Mouse (Mus musculus) c-Kit-positive CD71-negative TER-119-negative erythroid progenitor cells, embryonic 14.5 days (primary cell): ENCODE results near the gene Ksr1.

Source experiments
- DNase-seq: peaks from one replicate; pipeline ENCODE4 v3.0.0-alpha.2; 2013; ENCODE audit warnings: low read depth

Gene Ksr1

DNA sequence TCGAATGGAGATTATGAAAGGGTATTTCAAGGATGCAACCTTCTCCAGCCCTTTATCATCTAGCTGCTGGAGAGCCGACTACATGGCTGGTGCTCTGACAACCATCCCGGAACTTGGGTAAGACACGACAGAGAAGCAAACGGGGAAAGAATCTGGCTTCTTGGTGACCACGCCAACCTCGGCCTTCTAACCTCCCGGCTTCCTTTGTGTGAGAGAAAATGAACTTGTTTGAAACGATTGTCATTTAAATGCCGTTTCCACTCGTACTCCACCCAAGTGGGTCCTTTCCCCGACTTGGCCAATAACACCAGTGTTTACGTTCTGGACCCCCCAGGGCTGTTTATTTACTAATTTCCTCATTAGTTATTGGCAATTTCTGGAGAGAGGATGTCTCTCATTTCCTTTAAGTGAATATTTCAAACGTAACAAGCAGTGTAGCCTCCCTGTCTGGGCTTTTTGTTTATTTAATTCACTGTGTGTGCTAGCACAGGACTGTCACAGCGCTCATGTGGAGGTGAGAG, 52.8 kb downstream of the Ksr1 start:
- no peak for DNase-seq

DNA sequence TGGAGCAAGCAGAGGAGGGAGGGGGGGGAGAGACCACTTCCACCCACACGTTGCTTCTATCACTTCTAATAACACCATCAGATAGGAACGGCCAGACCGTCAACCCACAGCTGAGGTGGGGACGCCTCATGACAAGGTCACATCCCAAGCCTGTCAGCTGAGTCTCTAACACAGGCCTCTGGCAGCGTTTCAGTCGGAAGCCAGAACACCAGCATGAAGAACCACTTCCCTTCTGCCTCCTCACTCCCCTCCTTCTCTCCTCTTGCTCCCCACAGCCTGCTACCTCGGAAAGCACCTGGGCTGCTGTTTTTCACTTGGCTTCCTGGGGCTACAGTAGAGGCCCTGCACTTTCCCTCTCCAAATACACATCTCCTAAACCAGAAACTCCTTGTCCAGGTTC, 53.4 kb downstream of the Ksr1 start:
- DNase-seq: no peak

DNA sequence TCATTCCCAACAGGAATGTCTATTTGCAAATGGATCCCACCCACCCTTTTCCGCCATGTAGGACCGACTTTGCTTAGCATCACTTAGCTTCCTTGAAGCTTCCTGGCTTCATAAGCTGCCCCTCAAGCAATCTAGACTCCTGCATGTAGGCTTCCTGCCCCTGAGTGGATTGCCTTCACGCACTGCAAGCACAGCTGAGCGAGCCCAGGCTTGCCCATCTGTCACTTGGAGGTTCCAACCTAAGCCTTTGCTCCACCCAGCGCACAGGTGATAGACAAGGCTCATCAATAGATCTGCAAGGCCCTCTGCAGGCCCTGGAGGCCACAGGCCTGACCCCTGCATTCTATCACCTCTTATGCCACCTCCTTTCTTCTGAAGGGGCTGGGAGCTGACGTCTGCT, 54.0 kb downstream of the Ksr1 start:
- no peak for DNase-seq

DNA sequence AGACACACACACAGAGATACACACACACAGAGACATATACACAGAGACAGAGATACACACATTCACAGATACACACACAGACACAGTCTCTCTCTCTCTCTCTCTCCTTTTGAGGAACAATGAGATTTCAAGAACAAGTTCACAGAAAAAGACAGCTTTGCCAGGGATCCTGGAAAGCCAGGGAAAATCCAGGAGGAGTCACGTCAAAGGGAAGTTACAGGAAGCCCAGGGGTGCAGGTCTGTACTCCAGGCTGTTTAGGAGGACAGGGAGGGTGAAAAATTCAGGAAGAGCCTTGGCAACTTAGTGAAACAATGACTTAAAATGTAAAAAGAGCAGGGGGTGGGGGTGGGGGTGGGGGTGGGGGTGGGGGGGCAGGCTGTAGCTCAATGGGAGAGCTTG, 56.5 kb downstream of the Ksr1 start:
- DNase-seq: no peak

DNA sequence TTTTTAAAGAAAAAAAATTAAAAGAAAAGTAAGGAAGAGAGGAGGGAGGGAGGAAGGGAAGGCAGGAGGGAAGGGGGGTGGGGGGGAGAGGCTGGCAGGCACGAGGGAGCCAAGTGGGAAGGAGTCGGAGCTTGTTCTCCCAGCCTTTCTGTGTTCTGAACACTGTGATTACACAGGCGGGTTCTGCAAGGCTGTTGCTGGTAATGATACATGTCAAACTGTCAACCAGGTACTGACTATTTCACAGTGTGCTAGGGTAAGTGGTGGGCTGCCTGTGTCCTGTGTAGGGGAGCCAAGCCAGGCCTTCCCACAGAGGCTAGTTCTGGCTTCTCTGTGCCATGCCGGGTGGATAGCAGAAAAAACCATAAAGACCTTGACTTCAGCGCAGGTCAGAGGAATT, 57.2 kb downstream of the Ksr1 start:
- DNase-seq: no peak

DNA sequence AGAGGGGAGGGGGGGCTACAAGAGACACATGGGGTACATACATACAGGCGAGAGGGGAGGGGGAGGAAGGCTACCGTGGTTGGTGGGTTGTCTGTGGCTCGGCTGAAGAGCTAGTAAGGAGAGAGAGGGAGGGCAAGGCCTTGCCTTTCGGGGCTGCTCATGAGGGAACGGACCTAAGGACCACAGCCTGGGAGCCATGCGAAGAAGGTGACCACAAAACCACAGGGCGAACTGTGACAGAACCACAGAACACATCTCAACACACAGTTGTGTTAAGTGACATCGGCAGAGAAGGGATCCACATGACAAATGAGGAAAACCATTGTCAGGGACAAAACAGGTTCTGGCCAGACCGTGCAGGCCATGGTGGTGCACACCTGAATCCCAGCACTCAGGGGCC, 57.9 kb downstream of the Ksr1 start:
- DNase-seq: peak; percentile 39

DNA sequence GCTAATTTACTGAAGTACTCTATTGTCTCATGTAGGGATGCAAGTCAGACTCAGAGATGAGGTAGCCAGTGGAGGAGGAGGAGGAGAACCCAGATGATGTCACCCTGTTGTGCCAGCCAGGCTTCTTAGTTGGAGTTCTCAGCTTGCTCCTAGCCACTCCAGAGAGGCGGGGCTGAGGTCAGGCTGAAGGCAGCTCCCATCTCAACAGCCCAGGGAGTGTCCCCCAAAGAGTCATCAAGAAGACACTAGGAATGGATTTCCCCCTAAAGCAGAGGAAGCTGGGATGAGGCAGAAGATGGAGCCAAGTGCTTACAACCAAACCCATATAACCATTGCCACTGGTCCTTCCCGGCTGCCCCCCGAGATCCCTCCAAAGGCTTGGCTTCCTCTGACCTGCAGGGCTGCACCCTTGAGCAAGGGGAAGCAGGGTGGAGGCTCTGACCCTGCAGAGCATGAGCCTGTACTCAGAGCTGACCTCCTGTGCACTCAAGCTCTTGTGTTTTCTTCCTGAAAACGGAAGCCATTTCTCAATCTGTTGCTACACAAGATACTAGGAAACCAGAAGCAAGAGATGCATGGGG, 58.4 kb downstream of the Ksr1 start:
- no peak for DNase-seq

DNA sequence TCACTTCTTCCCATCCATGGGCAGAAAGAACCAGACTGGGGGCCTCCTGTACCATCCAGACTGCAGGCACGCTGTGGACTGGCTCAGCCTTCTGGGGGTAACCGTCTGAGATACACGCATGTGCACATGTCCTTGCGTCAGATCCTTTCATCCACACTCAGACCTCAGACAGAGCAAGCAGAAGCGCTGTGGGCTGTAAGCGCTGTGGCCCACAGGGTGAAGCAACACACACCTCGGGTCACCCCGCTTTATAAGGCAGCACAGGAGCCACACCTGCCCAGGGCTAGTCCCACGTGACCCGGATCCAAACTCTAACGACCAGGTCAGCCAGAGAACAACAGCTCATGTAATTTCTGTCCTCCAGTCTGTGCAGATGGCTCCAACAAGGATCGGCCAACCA, 59.4 kb downstream of the Ksr1 start:
- no peak for DNase-seq

DNA sequence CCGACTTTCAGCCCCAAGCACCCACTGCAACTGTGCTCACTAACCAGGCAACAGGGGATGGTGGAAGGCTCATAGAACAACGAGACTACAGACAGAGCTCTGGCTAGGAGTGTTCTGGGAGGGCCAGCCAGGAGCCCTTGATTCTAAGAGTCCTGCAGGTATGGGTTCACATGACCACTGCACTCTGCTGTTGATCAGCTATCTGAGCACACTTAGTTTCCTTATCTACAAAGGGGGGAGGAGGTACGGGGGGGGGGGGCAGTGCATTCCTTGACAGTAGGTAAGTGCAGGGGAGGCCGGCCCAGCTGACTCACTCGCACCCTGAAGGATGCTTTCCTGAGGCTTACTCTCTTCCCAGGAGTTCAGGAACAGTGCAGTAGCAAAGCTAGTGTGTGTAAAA, 61.1 kb downstream of the Ksr1 start:
- DNase-seq: no peak

DNA sequence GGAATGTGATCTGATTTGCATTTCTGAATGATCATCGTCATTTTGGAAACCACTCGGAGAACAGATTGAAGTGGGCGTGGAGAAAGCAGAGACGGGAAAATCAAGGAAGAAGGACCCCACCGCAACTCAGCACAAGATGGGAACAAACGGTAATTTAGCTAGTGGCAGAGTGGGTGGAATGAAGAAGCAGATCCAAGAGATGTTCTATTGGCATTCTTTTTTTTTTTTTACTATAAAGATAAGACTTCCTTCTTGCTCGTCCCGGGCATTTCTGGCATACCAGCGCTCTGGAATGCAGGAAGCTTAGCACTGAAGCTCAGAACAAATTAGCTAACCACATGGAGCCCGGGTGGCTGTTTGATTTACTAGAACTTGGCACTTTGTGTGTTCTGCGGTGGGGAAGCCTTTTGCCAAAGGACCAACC, 63.2 kb downstream of the Ksr1 start:
- no peak for DNase-seq

DNA sequence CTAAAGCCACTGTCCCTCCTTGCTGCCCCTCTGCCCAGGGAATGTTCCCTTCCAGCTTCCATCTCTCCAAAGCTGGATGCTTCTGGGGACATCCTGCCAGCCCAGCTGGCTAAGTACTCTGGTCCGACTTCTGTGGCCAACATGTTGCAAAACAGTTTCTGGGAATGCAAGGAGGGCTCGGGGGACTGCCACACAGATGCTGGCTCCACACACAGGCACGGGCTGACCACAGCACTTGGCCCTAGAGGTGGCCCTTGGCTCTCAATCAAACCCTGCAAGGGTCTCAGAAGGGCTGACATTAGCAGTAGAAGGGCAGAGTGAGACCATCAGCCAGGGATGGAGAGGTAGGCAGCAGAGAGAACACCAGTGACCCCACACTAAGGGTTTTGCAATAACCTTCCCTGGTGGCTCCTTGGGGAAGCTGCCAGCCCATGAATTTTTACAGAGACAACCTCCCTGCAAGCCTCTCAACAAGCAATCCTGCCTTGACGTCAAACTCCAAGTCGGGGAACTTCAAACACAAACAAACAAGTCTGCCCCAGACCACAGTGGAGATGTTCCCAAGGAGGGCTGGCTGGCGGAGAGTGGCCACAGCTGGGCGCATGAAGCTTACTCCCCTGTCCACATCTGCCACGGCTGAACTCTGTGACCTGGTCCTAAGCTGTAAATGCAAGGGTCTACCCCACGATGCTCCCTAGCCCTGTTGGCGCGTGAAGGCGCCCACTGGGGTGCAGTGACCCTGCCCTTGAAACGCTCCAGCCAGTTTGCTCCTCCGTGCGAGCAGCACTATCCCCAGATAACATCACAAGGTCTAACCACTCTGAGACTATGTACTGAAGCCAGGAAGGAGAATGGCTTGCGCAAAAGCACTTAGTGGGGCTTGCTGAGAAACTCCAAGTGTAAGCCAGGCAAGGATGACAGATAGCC, 65.0 kb downstream of the Ksr1 start:
- DNase-seq: no peak

DNA sequence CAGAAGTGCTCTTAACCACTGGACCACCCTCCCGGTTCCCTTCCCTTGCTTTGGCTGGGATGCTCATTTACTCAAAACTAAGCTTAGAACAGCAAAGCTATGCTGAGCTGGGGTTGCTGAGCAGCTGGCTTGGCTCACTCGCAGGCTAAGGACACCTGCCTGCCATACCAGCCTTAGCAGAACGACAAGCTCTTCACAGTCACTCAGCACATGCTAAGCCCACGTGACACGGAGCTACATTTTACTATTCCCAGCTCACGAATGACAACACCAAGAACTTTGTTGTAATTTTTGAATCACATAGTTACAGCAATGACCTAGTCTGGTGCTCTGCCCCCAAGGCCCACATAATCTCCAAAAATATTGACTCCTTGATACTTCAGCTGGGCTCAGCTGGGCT, 66.1 kb downstream of the Ksr1 start:
- no peak for DNase-seq

DNA sequence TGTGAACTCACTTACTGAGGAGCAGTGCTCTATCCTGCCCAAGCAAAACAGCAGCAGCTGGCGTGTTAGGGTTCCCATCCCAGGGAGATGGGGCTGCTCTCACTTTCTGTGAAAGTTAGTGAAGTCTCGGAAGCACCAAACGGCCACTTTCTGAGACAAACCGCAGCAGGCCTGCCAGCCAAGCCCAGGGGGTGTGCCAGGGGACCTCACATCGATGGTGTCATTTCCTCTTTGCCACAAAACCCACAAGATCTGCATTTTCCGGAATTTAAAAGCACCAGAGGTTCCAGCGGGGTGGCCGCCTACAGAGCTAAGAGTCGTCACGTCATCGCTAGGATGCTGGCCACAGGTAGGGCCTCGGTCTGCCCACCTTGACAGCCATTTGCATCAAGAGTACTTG, 69.7 kb downstream of the Ksr1 start:
- DNase-seq: peak; percentile 79

DNA sequence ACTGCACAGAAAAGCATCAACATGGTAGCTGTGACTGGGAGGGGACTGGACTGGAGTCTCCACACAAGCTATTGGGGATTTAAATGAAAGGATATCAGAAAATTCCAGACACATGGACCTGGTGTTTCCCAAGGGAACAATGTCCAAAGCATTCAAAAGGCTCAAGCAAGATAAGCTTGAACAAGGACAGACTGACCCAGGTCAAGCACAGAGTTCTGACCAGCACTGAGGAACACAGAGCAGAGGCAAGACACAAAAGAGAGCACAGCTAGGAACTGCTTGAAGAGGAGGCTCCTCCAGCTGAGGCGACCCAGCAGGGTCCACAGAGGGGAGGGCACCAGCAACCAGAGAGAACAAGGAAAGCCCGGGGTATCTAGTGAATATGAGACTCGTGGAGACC, 71.2 kb downstream of the Ksr1 start:
- DNase-seq: no peak

DNA sequence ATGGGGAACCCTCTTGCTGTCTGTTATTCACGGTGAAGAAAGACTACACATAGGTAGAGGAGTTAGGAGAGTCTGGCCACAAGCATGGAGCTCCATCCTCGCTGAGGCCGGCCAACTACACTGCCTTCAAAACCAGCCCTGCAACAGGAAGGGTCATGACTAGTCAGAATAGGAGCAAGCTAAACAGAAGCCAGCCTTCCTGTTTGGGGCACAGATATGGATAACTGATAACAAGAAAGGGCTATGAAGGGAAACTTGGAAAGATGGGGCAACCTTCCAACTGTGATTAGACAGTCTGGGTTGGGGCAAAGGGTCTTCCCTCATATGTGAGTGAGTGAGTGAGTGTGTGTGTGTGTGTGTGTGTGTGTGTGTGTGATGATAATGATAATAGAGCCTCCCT, 71.6 kb downstream of the Ksr1 start:
- DNase-seq: no peak

DNA sequence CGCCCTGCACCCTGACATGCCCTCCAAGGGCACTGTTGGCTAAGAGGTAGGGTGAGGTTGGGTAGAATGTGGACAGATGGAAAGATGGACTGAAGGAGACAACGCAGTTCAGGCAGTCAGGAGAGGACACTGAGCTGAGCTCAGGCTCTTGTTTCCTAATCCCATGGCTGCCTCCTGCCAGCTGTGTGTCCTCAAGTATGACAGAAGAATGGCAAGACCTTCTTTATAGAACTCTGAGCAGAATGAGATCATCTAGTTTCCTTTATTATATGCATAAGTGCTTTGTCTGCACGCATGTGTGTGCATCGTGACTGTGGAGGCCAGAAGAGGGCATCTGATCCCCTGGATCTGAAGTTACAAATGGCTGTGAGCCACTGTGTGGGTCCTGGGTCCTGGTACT, 72.6 kb downstream of the Ksr1 start:
- no peak for DNase-seq

DNA sequence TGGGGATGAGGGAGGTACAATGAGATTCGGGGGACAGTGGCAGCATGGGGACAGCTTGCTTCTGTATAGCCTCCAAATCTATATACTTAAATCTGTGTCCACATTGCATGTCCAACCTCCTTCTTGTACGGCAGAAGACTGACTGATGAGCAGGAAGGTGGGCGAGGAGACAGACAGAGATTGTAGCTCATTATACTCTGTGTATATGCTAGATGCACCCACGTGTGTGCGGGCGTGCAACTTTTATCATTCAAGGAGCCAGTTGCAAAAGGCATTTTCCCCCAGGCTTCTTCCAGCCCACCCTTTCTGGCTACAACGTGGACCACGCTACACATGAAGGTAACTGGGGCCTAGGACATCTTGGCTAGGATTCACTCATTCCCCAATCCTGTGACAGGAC, 74.1 kb downstream of the Ksr1 start:
- DNase-seq: no peak

DNA sequence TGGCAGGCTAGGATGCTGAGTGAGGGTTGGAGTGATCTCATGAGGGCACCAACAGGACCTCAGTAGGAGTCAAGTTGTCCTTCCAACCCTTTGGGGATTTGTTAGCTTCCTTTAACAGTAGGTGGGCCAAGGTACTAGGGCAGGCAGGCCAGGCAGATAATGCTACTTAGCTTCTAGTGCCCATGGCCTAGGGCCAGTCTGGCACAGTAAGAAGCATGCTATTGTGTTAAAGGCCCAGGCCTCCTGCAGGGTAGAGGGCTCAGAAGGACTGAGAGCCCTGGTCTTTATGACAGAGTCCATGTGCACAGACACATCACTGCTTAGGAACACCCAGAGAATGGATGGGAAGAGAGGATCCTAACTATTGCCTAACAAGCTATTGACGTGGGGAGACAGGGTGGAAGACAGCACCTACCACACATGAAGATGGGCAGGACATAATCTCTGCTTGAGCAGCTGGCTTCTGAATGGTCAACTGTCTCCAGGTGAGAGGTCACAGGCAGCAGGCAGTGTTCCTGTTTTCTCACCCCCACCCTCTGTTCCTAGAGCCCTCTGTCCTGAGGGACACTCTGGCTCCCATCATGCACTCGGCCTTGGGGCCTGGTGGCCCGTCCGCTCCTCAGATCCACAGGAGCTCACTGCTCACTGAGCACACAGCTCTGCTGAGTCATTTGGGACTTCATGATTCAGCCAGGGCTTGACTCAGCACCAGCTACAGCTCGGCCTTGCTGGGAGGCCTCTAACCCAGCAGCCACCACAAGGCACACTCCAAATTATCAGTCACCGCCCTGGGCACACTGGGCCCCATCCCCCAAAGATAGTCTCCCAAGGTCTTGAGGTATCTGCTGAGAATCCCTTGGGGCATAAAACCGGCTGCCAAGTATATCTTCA, 74.9 kb downstream of the Ksr1 start:
- peak; percentile 51 for DNase-seq

DNA sequence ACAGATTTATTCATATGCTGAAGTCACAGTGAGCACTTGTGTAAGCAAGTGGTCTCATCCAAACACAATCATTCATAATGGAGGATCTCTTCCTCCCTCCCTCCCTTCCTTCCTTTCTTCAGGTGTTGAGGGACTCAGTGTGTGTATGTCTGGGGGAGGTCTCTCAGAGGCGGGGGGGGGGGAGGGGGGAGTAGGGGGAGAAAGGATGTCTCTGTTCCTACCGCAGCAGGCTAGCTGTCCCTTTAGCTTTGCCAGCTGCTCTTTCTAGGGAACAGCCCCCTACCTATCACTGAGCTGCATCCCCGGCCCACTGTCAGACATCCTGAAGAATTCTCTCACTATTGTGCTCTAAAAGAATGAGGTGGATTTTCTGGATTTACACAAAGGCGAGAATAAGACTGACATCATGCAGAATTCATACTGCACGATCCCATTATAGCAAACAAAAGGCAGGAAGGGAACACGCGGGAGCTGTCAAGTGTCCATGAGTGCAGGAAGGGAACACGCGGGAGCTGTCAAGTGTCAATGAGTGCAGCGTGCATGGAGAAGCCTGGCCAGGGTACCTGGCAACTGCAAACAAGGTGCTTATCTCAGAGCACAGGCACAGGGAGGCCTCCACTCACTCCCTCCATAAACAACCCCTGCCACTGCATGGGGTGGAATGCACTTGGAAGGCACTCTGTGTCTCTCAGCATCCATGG, 76.6 kb downstream of the Ksr1 start:
- no peak for DNase-seq

DNA sequence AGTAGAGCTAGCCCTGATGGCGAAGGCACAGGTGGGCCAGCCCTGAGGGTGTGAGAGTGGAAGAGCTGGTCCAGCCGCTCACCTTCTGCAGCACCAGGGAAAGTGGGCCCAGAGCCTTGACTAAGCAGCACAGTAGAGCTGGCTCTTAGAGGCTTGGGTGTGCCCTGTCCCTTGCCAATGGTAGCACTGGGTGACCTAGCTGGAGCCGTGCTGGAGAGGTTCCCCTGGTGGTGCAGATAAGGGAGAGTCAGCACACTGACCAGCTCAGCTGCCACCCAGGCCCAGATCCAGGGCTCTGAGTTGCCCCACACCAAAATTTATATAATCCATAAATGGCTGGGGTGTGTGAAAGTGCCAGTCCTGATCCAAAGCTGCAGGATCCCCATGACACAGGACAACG, 79.0 kb downstream of the Ksr1 start:
- no peak for DNase-seq

DNA sequence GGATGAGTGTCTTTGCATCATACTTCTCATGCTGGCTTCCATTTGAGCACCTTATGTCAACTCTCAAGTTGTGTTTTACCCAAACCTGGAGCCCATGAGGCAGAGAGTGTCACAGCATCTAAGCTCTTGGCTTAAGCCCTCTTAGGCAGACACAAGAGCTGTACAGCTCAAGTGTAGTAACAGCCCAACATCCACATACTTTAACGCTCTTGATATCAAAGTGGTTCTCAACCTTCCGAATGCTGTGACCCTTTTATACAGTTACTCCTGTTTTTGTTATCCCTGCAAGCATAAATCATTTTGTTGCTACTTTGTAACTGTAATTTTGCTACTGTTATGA, 80.0 kb downstream of the Ksr1 start:
- no peak for DNase-seq
